Mouse (Mus musculus) brain, adult 2 months (tissue): Measurements from ENCODE around the gene Herpud1.

Source experiments
- DNase-seq: peaks from one replicate; pipeline ENCODE4 v3.0.0; 2011; ENCODE audit warnings: low read depth, low spot score

The Herpud1 gene

DNA sequence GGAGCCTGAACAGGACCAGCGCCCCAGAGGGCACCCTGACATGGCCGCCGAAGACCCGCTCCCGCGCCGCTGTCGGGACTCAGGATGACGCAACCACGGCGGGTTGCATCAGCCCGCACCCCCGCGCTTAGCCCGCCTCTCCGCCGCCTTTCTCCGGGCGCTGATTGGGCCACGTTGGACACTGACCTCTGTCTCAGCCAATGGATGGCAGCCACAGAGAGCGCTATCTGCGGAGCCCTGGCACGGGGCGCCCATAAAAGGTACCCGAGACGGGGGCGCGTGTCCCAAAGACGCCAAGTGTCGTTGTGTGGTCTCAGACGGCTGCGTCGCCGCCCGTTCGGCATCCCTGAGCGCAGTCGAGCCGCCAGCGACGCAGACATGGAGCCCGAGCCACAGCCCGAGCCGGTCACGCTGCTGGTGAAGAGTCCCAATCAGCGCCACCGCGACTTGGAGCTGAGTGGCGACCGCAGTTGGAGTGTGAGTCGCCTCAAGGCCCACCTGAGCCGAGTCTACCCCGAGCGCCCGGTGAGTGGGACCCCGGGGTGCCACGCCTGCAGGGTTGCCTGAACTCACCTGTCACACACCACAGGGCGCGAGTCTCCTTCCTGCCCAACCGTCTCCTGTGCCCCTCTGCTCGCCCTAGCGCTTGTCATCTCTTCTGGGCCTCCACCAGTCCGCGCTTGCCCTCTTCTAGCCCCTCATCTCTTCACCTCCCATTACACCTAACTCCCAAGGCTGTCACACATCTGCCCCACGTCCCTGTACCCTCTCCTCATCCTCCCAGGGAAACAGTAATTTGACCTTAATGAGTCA is at the start of gene Herpud1:
TSS of gene Herpud1 (plus strand) at position 225 of the 813 bp plus-strand sequence.
- peak; percentile 99 for DNase-seq

- no peak for DNase-seq
Measured at GRCm38 (mm10) chr8:94337559-94337958, 48.7 kb upstream of the Herpud1 start.

- no peak for DNase-seq
Measured at GRCm38 (mm10) chr8:94340796-94341195, 45.4 kb upstream of the Herpud1 start.

DNA sequence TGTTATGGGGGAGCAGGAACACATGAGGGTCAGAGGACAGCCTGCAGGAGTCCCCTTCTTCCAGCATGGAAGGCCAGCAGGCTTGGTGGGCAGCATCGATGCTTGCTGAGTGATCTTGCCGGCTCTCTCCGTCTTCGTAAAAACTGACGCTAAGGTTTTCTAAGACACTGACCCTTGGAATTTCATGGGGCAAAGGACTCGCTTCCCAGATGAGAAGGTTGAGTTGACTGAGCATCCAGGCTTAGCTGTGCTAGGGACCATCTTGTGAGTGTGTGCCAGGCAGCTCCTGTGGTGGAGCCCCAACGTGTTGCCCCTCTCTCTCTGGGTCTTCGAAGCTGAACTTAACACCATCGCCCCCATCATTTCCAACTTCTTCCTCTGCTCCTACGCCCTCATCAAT is 43.5 kb upstream of the Herpud1 start:
- no peak for DNase-seq

- DNase-seq = peak; percentile 91
Measured at GRCm38 (mm10) chr8:94343290-94343689, 42.9 kb upstream of the Herpud1 start.

DNA sequence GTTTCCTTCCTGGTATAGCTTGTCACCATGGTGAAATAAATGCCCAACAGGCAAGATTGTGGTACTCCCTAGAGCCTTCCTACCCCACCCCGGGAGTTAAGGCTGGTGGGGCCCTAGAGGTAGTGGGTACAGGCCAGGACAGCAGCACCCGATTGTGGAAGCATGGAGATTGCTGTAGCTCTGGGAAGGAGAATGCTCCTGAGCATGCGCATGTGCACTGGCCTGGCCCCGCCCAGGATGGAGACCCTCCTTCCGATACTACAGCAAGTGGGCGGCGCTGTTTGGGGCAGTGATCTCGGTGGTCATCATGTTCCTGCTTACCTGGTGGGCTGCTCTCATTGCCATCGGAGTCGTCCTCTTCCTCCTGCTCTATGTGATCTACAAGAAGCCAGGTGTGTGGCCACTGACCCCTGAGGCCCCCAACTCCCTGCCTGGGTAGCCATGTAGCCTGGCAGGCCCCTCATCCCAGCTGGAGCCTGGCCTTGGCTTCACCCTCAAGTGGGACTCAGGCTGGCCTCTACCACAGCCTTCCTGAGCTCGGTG is 42.4 kb upstream of the Herpud1 start:
- no peak for DNase-seq

DNA sequence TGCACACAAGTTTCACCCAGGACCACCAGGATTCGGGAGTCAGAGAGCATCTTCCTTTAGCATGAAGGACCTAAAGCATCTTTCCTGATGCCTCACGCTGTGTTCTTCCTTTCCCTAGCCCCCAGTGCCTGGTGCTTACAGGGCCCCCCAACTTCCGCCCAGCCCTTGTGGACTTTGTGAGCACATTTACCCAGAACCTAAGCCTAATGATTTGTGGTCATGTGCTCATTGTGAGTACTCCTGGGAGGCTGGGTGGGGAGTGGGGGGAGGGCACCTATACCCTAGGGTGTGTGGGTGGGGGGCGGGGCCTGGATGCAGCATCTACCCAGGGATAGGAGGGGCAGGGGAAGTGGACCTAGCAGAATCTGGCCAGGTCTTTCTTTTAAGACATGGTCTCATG is 40.6 kb upstream of the Herpud1 start:
- DNase-seq = no peak

DNA sequence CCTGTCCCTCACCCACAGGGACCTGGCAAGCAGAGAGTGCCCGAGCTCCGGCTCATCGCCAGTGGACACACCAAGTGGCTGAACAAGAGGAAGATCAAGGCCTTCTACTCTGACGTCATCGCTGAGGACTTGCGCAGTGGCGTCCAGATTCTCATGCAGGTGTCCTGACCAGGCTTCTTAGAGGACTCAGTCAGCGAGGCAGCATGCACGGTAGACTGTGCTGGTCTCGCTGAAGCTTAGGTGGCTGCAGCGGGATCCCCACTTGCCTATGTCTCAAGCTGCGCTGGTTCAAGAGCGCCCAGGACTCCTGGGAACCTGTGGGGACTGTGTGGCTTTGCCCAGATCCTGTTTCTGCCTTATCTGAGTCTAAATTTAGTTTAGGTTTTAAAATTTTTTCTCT is 40.0 kb upstream of the Herpud1 start:
- no peak for DNase-seq

DNA sequence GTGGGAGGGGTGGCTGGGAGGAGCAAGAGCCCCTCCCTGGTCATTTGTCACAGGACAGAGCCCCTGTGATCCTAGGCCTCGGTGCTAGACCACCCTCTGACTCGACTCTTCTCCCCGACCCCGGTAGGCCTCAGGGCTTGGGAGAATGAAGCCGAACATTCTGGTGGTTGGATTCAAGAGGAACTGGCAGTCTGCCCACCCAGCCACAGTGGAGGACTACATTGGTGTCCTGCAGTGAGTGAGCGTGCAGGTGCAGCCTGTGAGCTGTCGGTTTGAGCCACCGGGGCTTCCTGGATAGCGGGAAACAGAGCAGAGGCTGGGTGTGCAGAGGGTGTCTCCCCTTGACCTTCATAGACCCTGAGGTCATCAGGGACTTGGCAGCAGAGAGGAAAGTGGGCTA is 37.8 kb upstream of the Herpud1 start:
- DNase-seq = no peak

DNA sequence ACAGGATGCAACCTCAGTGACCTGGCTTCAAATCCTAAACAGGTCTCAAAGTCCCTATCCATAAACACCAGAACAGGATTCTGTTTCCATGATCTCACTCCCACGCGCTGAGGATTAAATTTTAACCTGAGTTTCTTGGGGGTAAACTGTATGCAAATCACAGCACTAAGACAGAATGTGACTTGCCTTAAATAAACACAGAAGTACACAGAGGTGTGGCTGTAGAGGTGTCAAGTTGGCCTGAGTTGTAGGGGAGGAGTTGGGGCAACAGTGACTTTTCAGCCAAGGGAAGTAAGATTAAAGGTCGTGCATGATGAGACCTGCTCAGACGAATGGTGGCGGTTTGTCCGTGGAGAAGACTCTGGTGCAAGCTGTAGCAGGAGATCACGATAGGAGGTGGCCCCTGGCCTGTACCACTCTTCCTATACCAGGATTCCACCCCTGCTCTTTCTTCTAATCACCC is 32.1 kb upstream of the Herpud1 start:
- no peak for DNase-seq

GRCm38 (mm10) chr8:94354571-94354970 is 31.7 kb upstream of the Herpud1 start:
- no peak for DNase-seq

- no peak for DNase-seq
Measured at GRCm38 (mm10) chr8:94357220-94357619, 29.0 kb upstream of the Herpud1 start.

GRCm38 (mm10) chr8:94358541-94358940 is 27.7 kb upstream of the Herpud1 start:
- peak; percentile 85 for DNase-seq

- DNase-seq = no peak
Measured at GRCm38 (mm10) chr8:94361774-94362431, 24.3 kb upstream of the Herpud1 start.

DNA sequence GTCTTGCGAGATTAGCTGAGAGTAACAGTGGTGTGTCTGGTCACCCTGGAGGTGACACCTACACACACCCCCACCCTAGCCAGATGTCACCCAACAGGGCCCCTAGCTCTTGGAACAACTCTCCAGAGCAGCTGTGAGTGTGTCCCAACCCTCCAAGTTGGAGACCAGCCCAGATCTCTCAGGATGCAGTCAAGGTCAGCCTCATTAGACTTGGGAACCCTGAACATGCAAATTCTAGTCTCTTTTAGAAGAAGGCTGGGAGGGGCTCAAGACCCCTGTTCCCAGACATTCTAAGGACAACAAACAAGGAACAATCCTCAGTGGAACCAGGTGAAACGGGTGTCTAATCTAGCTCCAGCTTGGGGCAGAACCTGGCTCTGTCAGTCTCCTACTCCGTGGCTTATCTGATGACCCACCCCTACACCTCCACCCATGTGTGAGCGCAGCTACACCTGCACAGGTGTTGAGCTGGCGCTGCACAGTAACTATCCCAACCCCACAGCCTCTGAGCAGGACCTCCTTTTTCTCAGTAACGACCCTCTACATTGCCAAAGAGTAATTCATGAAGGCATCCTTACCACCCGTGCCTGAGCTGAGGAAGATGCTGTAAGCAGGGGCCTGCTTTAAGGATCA is 23.5 kb upstream of the Herpud1 start:
- no peak for DNase-seq

GRCm38 (mm10) chr8:94363288-94363688 is 22.9 kb upstream of the Herpud1 start:
- DNase-seq = peak; percentile 79

DNA sequence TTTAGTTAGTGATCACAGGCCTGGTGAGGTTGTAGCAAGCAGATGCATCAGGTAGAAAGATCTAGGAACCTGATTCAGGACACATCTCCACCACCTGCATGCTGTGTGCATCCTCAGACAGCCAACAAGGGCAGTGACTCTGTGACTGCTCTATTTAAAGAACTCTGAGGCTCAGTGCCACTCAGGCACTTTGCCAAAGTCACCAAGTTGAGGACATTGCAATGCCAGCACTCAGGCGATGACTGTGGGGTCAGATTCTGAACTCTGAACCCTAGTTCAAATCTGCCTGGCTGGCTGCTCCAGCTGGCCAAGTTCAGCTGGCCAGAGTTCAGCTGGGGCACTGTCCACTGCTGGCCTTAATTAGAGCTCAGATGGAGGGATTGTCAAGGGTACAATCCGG is 22.3 kb upstream of the Herpud1 start:
- DNase-seq = peak; percentile 43

GRCm38 (mm10) chr8:94364686-94365312 is 21.4 kb upstream of the Herpud1 start:
- no peak for DNase-seq

DNA sequence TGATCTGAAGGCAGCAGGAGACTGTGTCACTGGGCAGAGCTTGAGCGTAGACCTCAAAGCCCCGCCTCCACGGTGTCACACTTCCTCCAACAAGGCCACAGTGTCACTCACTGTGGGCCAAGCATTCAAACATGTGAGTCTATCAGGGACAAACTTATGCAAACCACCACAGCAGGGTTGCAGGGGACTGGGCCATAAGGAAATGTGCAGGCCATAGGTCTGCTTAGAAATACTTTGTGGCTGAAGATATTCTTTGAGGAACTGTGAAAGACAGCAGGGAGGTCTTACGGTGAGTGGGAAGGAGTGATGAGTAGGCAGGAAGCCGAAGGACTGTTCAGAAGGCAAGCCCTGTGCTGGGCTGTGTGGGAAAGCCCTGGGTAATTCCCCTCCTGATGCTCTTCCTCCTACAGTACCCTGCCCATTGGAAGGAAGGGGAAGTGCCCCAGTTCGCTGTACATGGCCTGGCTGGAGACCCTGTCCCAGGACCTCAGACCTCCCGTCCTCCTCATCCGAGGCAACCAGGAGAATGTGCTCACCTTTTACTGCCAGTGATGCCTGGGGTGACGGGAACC is 20.7 kb upstream of the Herpud1 start:
- DNase-seq = peak; percentile 32

GRCm38 (mm10) chr8:94370839-94371238 is 15.4 kb upstream of the Herpud1 start:
- DNase-seq = peak; percentile 39

- no peak for DNase-seq
Measured at GRCm38 (mm10) chr8:94372955-94373599, 13.2 kb upstream of the Herpud1 start.
